Mouse (Mus musculus): ENCODE results near the gene Ebf1. TPM values are rescaled to one million over a fixed set of nuclear protein-coding genes. Genes with fewer than 3 reads are reported as not detected.

Ebf1 gene
- polyA plus RNA-seq, 1 experiment, result 1.1 TPM

GRCm38 (mm10) chr11:44665741-44666531 lies 48.8 kb downstream of the Ebf1 start:
- H3K4me1 ChIP-seq (ENCODE audit: control insufficient read depth, insufficient read depth, low read length), result peaks cover 3% of the 10 kb centered on the region
- H3K36me3 ChIP-seq (ENCODE audit: control insufficient read depth, insufficient read depth, low read length), result no peaks in the 10 kb centered on the region
- no peaks in the 10 kb centered on the region for H3K27me3 ChIP-seq (ENCODE audit: control insufficient read depth, insufficient read depth, low read length)
- H3K4me3 ChIP-seq (ENCODE audit: control insufficient read depth, low read depth, low read length), result no peak overlapping the region
- no peak overlapping the region for H3K27ac ChIP-seq (ENCODE audit: control insufficient read depth, insufficient read depth, low read depth, low read length)
- TF ChIP-seq POLR2A (IDR thresholded peaks at IDR 0.05; ENCODE audit: control insufficient read depth, low read depth, low read length), result no peak
- no peak for TF ChIP-seq CTCF (IDR thresholded peaks at IDR 0.05; ENCODE audit: control insufficient read depth, insufficient read depth, insufficient replicate concordance, low read depth, low read length)

GRCm38 (mm10) chr11:44666741-44667140 lies 49.6 kb downstream of the Ebf1 start:
- H3K4me1 ChIP-seq (ENCODE audit: control insufficient read depth, insufficient read depth, low read length), result peaks cover 3% of the 10 kb centered on the region

GRCm38 (mm10) chr11:44681306-44681705 lies 64.2 kb downstream of the Ebf1 start:
- no peaks in the 10 kb centered on the region for H3K27me3 ChIP-seq (ENCODE audit: control insufficient read depth, insufficient read depth, low read length)
- no peak overlapping the region for H3K27ac ChIP-seq (ENCODE audit: control insufficient read depth, insufficient read depth, low read depth, low read length)
- H3K4me3 ChIP-seq (ENCODE audit: control insufficient read depth, low read depth, low read length), result no peak overlapping the region
- peaks cover under 1% of the 10 kb centered on the region for H3K4me1 ChIP-seq (ENCODE audit: control insufficient read depth, insufficient read depth, low read length)
- H3K36me3 ChIP-seq (ENCODE audit: control insufficient read depth, insufficient read depth, low read length), result no peaks in the 10 kb centered on the region
- TF ChIP-seq POLR2A (IDR thresholded peaks at IDR 0.05; ENCODE audit: control insufficient read depth, low read depth, low read length) (no peak), CTCF (IDR thresholded peaks at IDR 0.05; ENCODE audit: control insufficient read depth, insufficient read depth, insufficient replicate concordance, low read depth, low read length) (no peak)

More at GRCm38 (mm10) chr11:44666741-44667140, 49.6 kb downstream of the Ebf1 start:
- Histone ChIP-seq H3K36me3 (ENCODE audit: control insufficient read depth, insufficient read depth, low read length) (no peaks in the 10 kb centered on the region), H3K27me3 (ENCODE audit: control insufficient read depth, insufficient read depth, low read length) (no peaks in the 10 kb centered on the region), H3K4me3 (ENCODE audit: control insufficient read depth, low read depth, low read length) (no peak overlapping the region), H3K27ac (ENCODE audit: control insufficient read depth, insufficient read depth, low read depth, low read length) (no peak overlapping the region)
- TF ChIP-seq CTCF (IDR thresholded peaks at IDR 0.05; ENCODE audit: control insufficient read depth, insufficient read depth, insufficient replicate concordance, low read depth, low read length) (no peak), POLR2A (IDR thresholded peaks at IDR 0.05; ENCODE audit: control insufficient read depth, low read depth, low read length) (no peak)

GRCm38 (mm10) chr11:44681995-44682394 lies 64.9 kb downstream of the Ebf1 start:
- no peak overlapping the region for H3K27ac ChIP-seq (ENCODE audit: control insufficient read depth, insufficient read depth, low read depth, low read length)
- TF ChIP-seq POLR2A (IDR thresholded peaks at IDR 0.05; ENCODE audit: control insufficient read depth, low read depth, low read length), result no peak
- no peak for TF ChIP-seq CTCF (IDR thresholded peaks at IDR 0.05; ENCODE audit: control insufficient read depth, insufficient read depth, insufficient replicate concordance, low read depth, low read length)
- H3K36me3 ChIP-seq (ENCODE audit: control insufficient read depth, insufficient read depth, low read length), result no peaks in the 10 kb centered on the region
- H3K27me3 ChIP-seq (ENCODE audit: control insufficient read depth, insufficient read depth, low read length), result no peaks in the 10 kb centered on the region
- H3K4me1 ChIP-seq (ENCODE audit: control insufficient read depth, insufficient read depth, low read length), result peaks cover 4% of the 10 kb centered on the region
- H3K4me3 ChIP-seq (ENCODE audit: control insufficient read depth, low read depth, low read length), result no peak overlapping the region

GRCm38 (mm10) chr11:44682703-44683539 lies 65.8 kb downstream of the Ebf1 start:
- no peaks in the 10 kb centered on the region for H3K36me3 ChIP-seq (ENCODE audit: control insufficient read depth, insufficient read depth, low read length)
- TF ChIP-seq POLR2A (IDR thresholded peaks at IDR 0.05; ENCODE audit: control insufficient read depth, low read depth, low read length) (no peak), CTCF (IDR thresholded peaks at IDR 0.05; ENCODE audit: control insufficient read depth, insufficient read depth, insufficient replicate concordance, low read depth, low read length) (no peak)
- H3K4me1 ChIP-seq (ENCODE audit: control insufficient read depth, insufficient read depth, low read length), result peaks cover 4% of the 10 kb centered on the region
- no peak overlapping the region for H3K4me3 ChIP-seq (ENCODE audit: control insufficient read depth, low read depth, low read length)
- no peaks in the 10 kb centered on the region for H3K27me3 ChIP-seq (ENCODE audit: control insufficient read depth, insufficient read depth, low read length)
- no peak overlapping the region for H3K27ac ChIP-seq (ENCODE audit: control insufficient read depth, insufficient read depth, low read depth, low read length)

- TF ChIP-seq CTCF (IDR thresholded peaks at IDR 0.05; ENCODE audit: control insufficient read depth, insufficient read depth, insufficient replicate concordance, low read depth, low read length) (no peak), POLR2A (IDR thresholded peaks at IDR 0.05; ENCODE audit: control insufficient read depth, low read depth, low read length) (no peak)
- Histone ChIP-seq H3K36me3 (ENCODE audit: control insufficient read depth, insufficient read depth, low read length) (no peaks in the 10 kb centered on the region), H3K27me3 (ENCODE audit: control insufficient read depth, insufficient read depth, low read length) (no peaks in the 10 kb centered on the region), H3K4me3 (ENCODE audit: control insufficient read depth, low read depth, low read length) (no peak overlapping the region), H3K4me1 (ENCODE audit: control insufficient read depth, insufficient read depth, low read length) (peaks cover 4% of the 10 kb centered on the region), H3K27ac (ENCODE audit: control insufficient read depth, insufficient read depth, low read depth, low read length) (no peak overlapping the region)
These were observed 67.5 kb downstream of the Ebf1 start for GRCm38 (mm10) chr11:44684486-44685076.

- Histone ChIP-seq H3K27me3 (ENCODE audit: control insufficient read depth, insufficient read depth, low read length) (no peaks in the 10 kb centered on the region), H3K27ac (ENCODE audit: control insufficient read depth, insufficient read depth, low read depth, low read length) (no peak overlapping the region), H3K36me3 (ENCODE audit: control insufficient read depth, insufficient read depth, low read length) (no peaks in the 10 kb centered on the region), H3K4me3 (ENCODE audit: control insufficient read depth, low read depth, low read length) (no peak overlapping the region), H3K4me1 (ENCODE audit: control insufficient read depth, insufficient read depth, low read length) (peaks cover 4% of the 10 kb centered on the region)
- TF ChIP-seq CTCF (IDR thresholded peaks at IDR 0.05; ENCODE audit: control insufficient read depth, insufficient read depth, insufficient replicate concordance, low read depth, low read length), result no peak
- TF ChIP-seq POLR2A (IDR thresholded peaks at IDR 0.05; ENCODE audit: control insufficient read depth, low read depth, low read length), result no peak
These were observed 68.0 kb downstream of the Ebf1 start for GRCm38 (mm10) chr11:44685129-44685528.
